Mouse (Mus musculus) forelimb bud, embryonic 11.5 days (tissue): ENCODE data around the gene Maco1.
A peak's percentile ranks its signal among the peaks of the same experiment; 100 is the strongest.

Experiments used
- DNase-seq: peaks from one replicate; pipeline ENCODE4 v3.0.0-alpha.2; 2012; ENCODE audit warnings: low read depth, low spot score

Maco1 gene

DNA sequence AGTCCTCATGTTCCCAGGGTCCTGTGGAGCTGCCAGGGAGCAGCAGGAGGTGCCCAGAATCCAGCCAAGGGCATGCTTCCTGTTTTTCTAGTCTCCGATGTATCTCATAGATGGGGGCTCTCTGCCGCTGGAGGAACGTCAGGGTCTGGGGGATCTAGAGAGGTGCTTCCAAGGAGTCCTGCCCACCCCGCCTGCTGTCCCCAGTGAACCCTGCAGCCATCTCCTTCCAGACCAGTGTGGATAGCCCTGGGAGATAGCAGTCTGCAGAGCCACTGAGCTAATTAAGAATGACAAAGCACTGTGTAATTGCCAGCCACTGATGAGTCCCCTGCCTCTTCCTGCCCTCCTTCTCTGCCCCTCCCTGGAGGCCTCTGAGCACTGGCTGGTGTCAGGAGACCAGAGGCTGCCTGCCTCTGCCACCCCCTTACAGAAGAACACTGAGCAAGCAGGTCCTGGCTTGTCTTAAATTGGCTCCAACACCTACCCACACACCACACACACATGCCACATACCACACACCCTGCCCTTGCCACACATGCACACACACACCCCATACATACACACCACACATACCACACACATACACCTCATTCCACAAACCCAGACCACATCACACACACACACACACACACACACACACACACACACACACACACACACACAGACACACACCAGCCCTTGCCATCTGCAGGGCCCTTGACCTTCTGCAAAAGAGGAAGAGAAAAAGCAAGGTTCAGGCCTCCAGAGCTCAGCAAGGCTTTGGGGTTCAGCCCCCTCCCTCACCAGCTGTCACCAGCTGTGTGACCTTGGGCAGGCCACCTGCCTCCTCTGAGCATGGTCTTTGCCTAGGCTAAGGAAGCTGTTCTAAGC is 80.1 kb downstream of the Maco1 start:
- DNase-seq: no peak

DNA sequence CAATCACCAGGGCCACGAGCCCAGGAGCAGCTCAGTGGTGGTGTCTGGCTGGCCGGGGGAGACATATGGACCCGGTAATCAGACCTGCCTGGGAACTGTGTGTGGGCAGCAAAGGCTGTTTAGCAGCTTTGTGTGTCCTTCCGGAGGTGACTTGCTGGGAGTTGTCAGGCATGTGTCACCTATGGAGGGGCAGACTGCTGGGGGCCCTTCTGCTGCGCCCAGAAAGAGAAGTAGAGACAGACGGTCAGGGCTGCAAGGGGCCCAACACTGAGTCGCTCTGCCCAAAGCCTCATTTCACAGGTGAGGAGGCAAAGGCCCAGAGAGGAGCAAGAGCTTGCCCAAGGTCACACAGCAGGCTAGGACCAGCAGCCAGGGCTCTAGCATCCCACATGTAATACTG is 83.3 kb downstream of the Maco1 start:
- DNase-seq: no peak

DNA sequence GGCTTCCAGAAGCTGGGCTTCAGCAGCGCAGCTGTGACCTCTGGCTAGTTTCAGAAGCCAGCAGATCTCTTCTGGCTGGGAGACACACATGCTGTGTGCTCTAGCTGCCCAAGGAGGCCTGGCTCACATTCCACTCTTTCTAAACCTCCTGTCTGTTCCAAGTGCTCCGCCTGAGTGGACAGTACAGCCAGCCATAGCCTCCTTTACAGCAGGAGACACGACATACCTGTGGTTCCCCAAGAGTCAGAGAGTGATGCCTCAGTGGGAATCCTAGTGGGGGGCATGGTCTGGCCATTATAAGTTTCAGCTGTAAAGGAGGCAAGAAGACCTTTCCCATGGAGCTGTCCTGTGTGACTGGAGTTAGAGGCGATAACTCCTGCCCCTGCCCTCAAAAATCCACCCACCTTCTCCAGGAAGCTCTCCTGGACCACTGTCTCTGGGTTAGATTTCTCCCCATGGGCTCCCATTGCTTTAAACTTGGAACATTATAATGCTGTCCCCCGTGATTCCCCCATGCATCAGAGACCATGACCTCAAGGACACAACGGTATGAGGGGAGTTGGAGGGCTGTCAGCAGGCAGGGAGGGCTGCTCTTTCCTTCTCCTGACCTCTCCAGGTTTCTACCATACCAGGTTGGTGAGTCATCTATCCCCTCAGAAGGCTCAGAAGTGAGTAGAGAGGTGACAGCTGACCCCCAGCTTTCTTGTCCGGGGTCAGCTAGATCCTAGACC is 83.9 kb downstream of the Maco1 start:
- no peak for DNase-seq

DNA sequence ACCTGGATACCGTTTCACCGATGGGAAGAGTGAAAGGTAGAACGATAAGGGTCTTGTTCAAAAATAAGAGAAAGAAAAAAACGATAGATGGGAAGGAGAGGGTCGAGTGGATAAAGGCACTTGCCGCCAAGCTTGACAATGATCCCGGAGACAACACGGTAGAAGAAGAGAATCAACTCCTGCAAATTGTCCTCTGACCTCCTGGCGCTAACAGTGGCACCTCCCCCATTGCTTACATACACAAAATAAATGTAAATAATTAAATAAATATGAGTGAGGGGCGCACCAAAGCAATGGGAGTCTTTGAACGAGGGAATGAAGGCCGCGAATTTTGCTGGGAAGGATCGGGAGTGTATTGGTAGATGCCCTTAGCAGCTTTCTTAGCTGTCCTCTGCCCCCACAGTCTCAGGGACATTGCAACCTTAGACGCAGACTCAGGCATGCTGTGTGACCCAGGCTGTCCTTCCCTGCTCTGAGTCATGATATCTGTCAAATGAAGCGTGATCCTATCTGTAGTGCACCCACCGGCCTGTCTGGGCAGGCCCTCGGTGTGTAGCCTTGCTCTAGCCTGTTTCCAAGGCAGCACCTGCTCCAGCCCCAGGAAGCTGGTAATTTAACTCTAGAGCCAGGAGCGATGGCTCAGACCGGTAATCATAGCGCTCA is 84.8 kb downstream of the Maco1 start:
- no peak for DNase-seq

DNA sequence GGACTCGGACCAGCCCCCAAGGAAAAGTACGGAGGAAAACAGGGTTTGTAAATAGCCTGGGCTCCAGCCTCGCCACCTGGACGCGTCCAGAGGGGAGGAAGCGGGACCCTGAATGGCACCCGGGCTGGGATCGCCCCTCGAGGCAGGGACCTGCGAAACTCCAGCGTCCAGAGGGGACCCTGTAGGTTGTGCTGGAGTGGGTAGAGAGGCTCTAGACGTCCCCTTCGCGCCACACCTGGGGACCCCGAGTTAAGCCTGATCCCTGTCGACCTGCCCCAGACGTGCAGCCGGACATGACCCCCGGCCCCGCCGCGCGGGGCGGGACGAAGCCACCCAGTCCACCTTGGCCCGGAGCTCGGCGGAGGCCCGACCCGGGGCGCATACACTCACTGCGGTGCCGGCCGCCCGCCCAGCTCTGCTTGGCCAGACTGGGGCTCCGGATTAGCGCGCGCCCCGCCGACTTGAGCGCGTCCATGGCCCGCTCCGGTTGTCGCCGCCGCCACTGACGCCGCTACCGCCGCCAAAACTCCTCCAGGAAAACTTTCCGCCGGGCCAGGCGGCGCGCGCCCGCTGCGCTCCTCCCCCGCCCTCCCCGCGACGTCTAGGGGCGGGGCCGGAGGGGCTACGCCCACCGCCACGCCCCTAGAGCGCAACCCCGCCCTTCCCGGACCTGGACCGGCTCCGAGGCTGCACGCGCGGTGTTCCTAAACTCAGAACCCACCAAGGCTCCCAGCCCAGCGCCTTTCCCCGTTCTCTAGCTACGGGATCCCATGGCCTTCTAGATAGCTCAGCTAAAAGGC is 85.5 kb downstream of the Maco1 start, which contains the start of gene Ldlrap1:
Gene Ldlrap1, minus strand, starts transcription at position 599 of the 800 bp plus-strand sequence.
- peak; percentile 67 for DNase-seq

DNA sequence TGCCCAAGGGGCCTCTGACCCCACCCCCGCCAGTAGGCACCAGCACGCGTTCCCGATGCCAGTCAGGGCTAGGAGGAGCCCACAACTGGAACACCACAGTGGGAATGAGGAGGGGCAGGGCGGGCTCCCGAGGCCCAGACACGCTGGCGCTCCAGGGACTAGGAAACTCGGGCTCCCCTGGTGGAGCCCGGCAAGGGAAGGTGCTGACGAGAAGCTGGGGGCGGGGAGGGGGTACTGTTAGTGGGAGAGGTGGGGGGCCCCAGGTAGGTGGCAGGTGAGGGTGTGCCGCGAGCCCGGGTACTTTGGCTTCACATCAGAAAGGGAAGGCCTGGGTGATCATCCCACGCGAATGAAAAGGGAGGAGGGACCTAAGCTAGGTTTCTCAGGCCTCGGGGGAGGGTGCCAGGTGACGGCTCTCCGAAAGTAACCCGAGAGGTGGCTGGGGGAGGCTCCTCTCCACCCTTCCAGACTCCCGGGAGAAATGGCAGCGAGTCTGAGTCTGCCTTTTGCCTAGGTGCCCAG is 86.2 kb downstream of the Maco1 start:
- DNase-seq: no peak

DNA sequence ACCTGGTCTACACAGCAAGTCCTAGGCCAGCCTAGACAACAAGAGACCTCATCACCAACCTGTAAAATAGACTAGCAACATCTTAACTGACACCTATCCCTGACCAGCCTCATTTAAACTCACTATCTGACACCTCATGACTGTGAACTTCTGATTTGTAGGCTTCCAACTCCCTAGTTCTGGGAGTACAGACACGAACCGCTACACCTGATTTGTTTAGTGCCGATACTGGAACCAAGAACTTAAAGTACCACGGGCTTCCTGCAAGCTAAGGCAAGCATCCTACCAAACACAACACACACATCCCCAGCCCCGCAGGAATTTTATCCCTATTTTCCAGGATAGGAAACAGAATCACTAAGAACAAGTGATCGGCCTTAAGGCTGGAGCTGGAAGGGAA is 86.9 kb downstream of the Maco1 start:
- DNase-seq: no peak

DNA sequence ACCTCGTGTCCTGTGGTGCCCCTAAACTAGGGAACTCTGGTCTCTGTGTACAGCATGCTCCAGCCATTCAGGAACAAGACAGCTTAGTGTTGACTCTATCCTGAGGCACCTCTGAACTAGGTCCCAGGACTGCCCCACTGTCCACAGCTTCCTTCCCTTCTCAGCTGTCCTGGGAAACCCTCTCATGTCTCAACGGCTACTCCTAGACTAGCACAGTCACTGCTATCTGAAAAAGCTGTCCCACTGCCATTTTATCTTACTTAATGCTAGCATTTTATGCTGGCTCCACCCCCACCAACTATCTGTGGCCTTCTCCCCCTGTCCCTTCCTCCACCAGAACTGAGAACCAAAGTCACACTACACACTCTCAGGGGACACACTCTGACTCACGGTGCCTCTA is 88.8 kb downstream of the Maco1 start:
- DNase-seq: no peak

DNA sequence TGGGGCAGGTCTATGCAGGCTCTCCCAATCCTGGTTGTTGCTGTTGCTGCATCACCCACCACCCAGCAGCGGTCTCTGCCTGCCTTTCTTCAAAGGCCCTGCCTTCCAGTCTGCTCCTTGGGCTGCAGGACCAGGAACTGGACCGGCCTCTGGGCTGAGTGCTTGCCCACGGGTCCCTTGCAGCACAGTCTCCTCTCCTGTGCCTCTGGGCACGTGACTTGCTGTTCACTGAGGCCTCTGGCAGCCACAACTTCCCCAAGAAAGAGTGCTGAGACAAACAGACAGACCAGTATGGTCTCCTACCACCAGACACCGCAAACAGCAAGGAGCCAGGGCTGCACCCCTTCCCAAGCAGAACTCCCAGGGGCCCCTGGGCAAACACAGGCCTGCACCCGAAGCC is 90.8 kb downstream of the Maco1 start:
- DNase-seq: no peak

DNA sequence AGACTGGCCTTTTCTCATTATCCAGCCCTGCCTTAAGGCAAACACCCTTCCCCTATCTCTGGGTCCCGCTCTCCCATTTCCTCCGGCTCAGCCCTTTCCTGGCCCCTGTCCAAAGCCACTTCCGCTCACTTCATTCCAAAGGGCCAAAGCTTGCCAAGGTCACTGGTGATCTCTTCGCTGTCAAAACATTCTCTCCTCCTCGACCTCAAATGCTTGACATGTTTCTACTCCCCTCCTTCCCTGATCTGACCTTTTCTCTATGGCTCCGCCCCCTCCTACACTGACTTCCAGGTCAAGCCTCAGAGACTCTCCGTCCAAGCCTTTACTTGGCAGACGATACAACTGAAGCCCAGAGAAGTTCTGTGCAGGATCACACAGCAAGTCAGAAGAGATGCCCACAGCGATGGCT is 92.3 kb downstream of the Maco1 start:
- no peak for DNase-seq

DNA sequence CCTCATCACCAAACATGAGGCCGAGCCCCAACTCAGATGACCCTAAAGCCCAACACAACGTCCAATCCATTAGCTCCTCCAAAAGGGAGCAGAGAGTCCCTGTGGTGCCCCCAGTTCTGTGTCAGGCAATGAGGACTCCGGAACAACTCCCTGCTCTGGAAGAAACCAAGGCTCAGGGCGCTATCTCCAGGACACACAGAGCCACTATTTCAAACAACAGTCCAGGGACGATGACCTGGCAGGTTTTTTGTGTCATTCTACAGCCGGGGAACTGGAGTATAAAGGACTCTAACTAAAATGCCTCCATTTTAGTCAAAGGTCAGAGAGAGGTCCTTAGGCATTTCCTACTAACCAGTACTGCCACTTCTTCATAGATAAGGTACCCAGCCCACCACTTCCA is 92.9 kb downstream of the Maco1 start:
- DNase-seq: no peak

DNA sequence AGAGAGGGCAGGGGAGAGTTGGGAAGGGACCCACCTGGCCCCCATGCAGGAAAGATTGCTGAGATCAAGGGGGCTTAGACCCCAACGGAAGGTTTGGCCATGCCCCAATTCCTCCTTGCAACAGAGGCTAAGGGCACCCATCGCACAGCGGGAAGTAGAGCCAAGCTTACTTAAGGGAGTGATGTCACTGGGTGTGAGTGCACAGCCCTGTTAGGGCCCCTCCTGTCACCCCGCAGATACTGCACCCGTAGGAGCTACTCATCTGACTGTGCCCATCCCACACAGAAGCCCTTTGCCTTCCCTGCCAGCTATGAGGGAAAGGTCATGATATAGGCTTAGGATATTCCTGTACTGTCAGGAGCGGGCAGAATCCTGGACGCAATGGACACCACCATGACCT is 93.6 kb downstream of the Maco1 start:
- no peak for DNase-seq

DNA sequence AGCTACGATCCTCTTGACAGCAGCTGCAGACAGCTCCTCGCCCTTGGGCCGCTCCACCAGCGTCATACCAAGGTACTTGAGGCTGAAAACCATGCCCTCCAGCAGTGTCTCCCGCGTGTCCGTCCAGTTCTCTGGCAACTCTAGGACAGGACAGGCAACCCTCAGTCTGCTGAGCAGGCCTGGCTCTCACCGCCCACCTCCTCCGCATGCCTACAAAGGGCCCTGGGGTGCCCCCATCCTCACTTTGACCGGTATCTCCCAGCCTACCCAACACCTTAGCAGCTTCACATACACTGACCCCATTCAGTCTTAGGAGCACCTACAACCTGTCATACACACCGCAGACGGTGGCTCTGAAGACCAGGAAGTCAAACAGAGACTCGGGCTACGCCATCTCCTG is 94.2 kb downstream of the Maco1 start:
- no peak for DNase-seq

DNA sequence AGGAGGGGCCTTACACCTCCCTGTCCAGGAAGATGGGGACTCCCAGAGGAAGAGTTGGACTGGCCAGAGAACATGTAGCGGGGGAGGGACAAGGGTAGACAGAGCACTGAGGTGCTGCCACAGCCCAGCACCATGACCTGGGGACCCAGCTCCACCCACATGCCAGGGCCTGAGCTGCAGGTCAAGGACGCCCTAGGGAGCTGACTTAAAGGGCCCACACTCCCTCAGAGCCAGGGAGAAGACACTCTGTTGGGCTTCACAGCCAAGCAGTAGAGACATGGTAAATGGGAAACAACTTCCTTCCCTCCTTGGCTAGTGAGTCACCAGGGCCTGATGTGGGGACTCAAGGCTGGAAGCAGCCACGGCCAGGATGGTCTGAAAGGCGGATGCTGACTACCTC is 94.8 kb downstream of the Maco1 start:
- DNase-seq: no peak

DNA sequence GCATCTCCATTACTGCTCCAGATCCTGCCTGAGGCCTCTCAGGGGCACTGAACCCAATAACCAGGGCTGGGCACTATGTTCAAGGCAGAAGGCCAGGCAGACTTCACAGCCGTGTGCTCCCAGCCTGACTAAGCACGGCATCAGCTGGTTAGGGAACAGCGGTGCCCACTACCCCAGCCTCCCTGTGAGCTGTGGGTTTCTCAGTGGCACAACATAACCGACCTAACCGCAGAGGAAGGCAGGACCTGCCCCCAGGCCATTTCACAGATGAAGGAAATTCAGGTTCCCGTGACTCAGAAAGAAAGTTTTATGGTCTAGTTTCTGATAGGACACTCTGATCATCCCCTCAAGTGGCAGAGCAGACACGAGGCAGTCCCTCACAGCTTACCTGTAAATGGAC is 96.2 kb downstream of the Maco1 start:
- no peak for DNase-seq

DNA sequence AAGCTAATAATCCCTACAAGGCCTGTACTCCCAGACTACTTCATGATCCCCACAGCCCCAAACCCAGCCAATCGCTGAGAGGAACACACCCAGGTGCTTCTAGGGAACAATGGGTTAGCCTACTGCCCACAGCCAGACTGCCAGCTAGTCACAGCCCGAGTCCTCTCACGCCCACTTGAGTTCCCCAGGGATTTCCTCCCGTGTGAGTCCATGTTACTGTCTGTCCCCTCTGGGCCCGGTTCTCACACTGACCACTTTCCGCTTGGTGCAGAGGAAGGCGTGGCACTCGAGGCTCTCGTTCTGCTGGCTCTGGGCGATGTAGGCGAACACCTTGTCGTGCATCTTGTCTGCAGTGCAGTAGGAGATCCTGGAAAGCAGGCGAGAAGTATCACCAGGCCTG is 98.2 kb downstream of the Maco1 start:
- DNase-seq: no peak

DNA sequence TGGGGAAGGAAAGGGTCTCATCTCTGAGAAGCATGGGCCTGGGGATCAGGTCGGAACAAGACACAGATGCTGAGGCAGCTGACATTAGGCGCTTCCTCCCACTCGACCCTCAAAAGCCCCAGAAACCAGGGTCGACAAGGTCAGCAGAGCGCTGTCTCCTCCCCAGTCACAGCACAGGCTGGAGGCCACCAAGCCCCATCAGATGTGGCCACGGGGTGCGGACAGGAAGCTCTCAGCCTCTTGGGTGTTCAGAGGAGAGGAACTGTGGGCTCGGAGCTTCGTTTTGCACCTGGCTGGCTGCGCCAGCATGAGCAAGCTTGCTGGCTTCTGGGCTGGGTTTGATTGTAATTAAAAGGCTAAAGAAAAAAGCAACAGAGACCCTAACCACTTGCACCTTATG is 98.8 kb downstream of the Maco1 start:
- no peak for DNase-seq

DNA sequence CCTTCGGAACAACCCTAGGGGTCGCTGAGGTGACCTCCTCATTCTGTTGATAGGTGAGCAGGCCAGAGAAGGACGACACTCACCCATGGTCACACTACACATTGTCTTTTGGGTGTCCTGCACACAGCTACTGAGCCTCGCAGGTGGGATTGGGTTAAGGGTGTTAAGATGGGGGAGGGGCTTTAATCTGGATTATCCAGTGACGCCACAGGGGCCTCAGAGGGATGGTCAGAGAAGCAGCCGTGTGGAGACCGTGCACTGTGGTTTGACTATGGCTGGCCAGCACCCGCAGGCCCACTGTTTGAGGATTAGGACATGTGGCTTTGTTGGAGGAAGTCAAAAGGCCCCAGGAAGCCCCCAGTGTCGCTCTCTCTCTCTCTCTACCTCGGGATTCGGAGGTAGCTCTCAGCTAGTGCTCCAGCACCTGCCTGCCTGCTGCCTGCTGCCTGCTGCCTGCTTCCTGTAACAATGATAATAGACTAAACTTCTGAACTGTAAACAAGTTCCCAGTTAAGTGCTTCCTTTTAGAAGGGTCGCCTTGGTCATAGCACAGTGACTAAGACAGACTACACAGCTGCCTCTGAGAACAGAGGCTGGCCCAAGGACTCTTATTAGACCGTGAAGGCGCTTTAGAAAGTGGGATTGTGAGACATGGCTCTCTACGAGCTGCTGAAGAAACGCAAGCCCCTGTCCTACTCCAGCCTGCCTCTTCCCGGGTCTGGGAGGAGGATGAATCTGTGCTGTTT is 99.5 kb downstream of the Maco1 start:
- no peak for DNase-seq

DNA sequence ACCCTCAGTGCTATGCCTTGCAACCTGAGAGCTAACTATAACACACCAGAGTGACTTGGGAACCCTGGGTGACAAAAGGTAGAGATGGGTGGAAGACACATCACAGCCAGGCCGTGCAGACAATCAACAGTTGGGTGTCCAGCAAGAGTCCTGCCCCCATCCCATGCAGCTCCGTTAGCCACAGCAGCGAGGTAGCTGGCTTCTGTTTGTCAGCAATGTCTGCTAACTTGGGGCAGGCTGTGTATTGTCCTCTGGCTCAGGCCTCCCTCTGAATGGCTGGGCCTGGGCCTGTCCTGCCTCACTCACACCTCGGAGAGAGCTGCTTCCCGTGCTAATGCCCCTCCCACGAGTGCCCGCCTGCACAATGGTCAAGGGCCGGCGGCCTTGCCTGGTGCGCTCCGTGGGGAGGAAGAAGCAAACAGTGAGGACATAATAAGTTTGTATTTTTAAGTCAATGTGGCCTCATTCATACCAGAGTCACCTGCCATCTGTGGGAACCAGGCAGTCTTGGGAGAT is 100.2 kb downstream of the Maco1 start:
- no peak for DNase-seq
